Mouse (Mus musculus) megakaryocyte, embryonic 14.5 days (primary cell): ENCODE results near the gene Mettl9. TPM values are rescaled to one million over a fixed set of nuclear protein-coding genes. Genes with fewer than 3 reads are reported as not detected.

Source experiments
- H3K27me3 ChIP-seq: replicated peaks from 2 replicates; pipeline ENCODE3; 2012; ENCODE audit warnings: inconsistent platforms
- H3K36me3 ChIP-seq: replicated peaks from 2 replicates; pipeline ENCODE3; 2012; ENCODE audit warnings: low read length, inconsistent platforms, mixed read lengths
- H3K4me1 ChIP-seq: 2 replicates; pipeline ENCODE4 v1.6.1; 2012; ENCODE audit warnings: inconsistent platforms
- H3K4me3 ChIP-seq: replicated peaks from 2 replicates; pipeline ENCODE3; 2012; ENCODE audit warnings: moderate library complexity, mild to moderate bottlenecking, inconsistent platforms
- H3K9me3 ChIP-seq: 2 replicates; pipeline ENCODE4 v1.6.1; 2012; ENCODE audit warnings: inconsistent platforms
- FLI1 ChIP-seq: IDR thresholded peaks from 2 replicates; pipeline ENCODE4 v1.6.1; 2012; ENCODE audit warnings: low read length, inconsistent platforms, mixed read lengths
- GATA1 ChIP-seq: IDR thresholded peaks from 3 replicates; pipeline ENCODE4 v1.6.1; 2012; ENCODE audit warnings: mixed read lengths, low read length, inconsistent platforms, borderline replicate concordance
- polyA plus RNA-seq: library from polyadenylated mRNA; stranded (reverse); fragments of >175 nt; gene quantifications from 2 replicates; pipeline ENCODE4 v1.2.3, GENCODE M21; 2012; ENCODE audit warnings: low replicate concordance; ENCODE audit not compliant: insufficient read depth

The Mettl9 gene
- polyA plus RNA-seq, 1 experiment = 20.0 TPM

- H3K9me3 ChIP-seq = no peaks in the 10 kb centered on the region
- TF ChIP-seq FLI1 = no peak
- TF ChIP-seq GATA1 = no peak
- H3K4me1 ChIP-seq = peaks cover 9% of the 10 kb centered on the region; the same call in 1 of the 2 replicates
- H3K4me3 ChIP-seq = no peak overlapping the region
- H3K36me3 ChIP-seq = no peaks in the 10 kb centered on the region
- H3K27me3 ChIP-seq = peaks cover 28% of the 10 kb centered on the region
These were observed 56.5 kb downstream of the Mettl9 start for GRCm38 (mm10) chr7:121090748-121091147.

- Histone ChIP-seq H3K27me3 (peaks cover 22% of the 10 kb centered on the region), H3K4me1 (peaks cover 9% of the 10 kb centered on the region; the same call in 1 of the 2 replicates), H3K36me3 (no peaks in the 10 kb centered on the region), H3K9me3 (no peaks in the 10 kb centered on the region), H3K4me3 (no peak overlapping the region)
- TF ChIP-seq GATA1 (no peak), FLI1 (no peak)
These were observed 58.8 kb downstream of the Mettl9 start for GRCm38 (mm10) chr7:121093026-121093425.

GRCm38 (mm10) chr7:121098614-121099389, 64.6 kb downstream of the Mettl9 start:
- no peak for TF ChIP-seq GATA1
- no peak for TF ChIP-seq FLI1
- H3K4me1 ChIP-seq = no peaks in the 10 kb centered on the region

GRCm38 (mm10) chr7:121107851-121108250, 73.6 kb downstream of the Mettl9 start:
- no peaks in the 10 kb centered on the region for H3K4me1 ChIP-seq
- H3K9me3 ChIP-seq = no peaks in the 10 kb centered on the region
- no peaks in the 10 kb centered on the region for H3K36me3 ChIP-seq
- no peak for TF ChIP-seq FLI1
- TF ChIP-seq GATA1 = no peak
- H3K27me3 ChIP-seq = peaks cover 6% of the 10 kb centered on the region
- no peak overlapping the region for H3K4me3 ChIP-seq

More at GRCm38 (mm10) chr7:121098614-121099389, 64.6 kb downstream of the Mettl9 start:
- Histone ChIP-seq H3K9me3 (no peaks in the 10 kb centered on the region), H3K36me3 (no peaks in the 10 kb centered on the region), H3K27me3 (peaks cover 16% of the 10 kb centered on the region), H3K4me3 (no peak overlapping the region)

GRCm38 (mm10) chr7:121111321-121111720, 77.1 kb downstream of the Mettl9 start:
- Histone ChIP-seq H3K4me1 (no peaks in the 10 kb centered on the region), H3K27me3 (peaks cover 7% of the 10 kb centered on the region), H3K36me3 (no peaks in the 10 kb centered on the region), H3K9me3 (peaks cover 6% of the 10 kb centered on the region; the same call in 1 of the 2 replicates), H3K4me3 (no peak overlapping the region)
- TF ChIP-seq GATA1 (no peak), FLI1 (no peak)

GRCm38 (mm10) chr7:121111762-121112161, 77.5 kb downstream of the Mettl9 start:
- H3K4me3 ChIP-seq = no peak overlapping the region
- no peaks in the 10 kb centered on the region for H3K36me3 ChIP-seq
- H3K9me3 ChIP-seq = peaks cover 6% of the 10 kb centered on the region; the same call in 1 of the 2 replicates
- H3K4me1 ChIP-seq = no peaks in the 10 kb centered on the region
- TF ChIP-seq GATA1 (no peak), FLI1 (no peak)
- H3K27me3 ChIP-seq = peaks cover 8% of the 10 kb centered on the region

GRCm38 (mm10) chr7:121120143-121120818, 86.0 kb downstream of the Mettl9 start:
- no peak for TF ChIP-seq FLI1
- no peak for TF ChIP-seq GATA1
- Histone ChIP-seq H3K27me3 (peaks cover 20% of the 10 kb centered on the region), H3K36me3 (no peaks in the 10 kb centered on the region), H3K9me3 (peaks cover 7% of the 10 kb centered on the region; the same call in 1 of the 2 replicates), H3K4me3 (peak overlapping the region; percentile 84), H3K4me1 (peaks cover 7% of the 10 kb centered on the region)

Other genes with a start within 250 kb of the Mettl9 start
- gene Gm5737, start 222.1 kb upstream of the Mettl9 start, polyA plus RNA-seq = not detected in 2 replicates
- 5.4 and 42.9 TPM in 2 replicates for gene Eef2k, start 191.6 kb upstream of the Mettl9 start, polyA plus RNA-seq
- 5.0 and 8.9 TPM in 2 replicates for gene Polr3e, start 116.7 kb upstream of the Mettl9 start, polyA plus RNA-seq
- 2.9 and 6.4 TPM in 2 replicates for gene Cdr2, start 52.1 kb upstream of the Mettl9 start, polyA plus RNA-seq
- not detected in 2 replicates for gene Mfsd13b, start 51.9 kb upstream of the Mettl9 start, polyA plus RNA-seq
- 6.0 TPM in 1 of 2 replicates, not detected in the other for gene Igsf6, start 40.1 kb downstream of the Mettl9 start, polyA plus RNA-seq
- gene Otoa, start 47.2 kb downstream of the Mettl9 start, polyA plus RNA-seq = 0.09 TPM in 1 of 2 replicates, not detected in the other